Mouse (Mus musculus) liver, embryonic 12.5 days (tissue): ENCODE data around the gene Bod1l. TPM values are rescaled to one million over a fixed set of nuclear protein-coding genes. Genes with fewer than 3 reads are reported as not detected.

Source experiments
- ATAC-seq: fragments of 200-750 bp; cut with Nextera tagmentation; 2 replicates; pipeline ENCODE4 v1.8.0; 2017; ENCODE audit warnings: moderate number of reproducible peaks, mild to moderate bottlenecking, moderate library complexity
- H3K27ac ChIP-seq: fragments of 300-500 bp; sonication (generic); 2 replicates; pipeline ENCODE4 v1.5.1; 2016; ENCODE audit warnings: mild to moderate bottlenecking
- H3K27me3 ChIP-seq: fragments of 300-500 bp; sonication (generic); replicated peaks from 2 replicates; pipeline ENCODE4 v1.6.1; 2016; ENCODE audit warnings: mild to moderate bottlenecking, moderate library complexity
- H3K36me3 ChIP-seq: fragments of 300-500 bp; sonication (generic); 2 replicates; pipeline ENCODE4 v1.6.1; 2016; ENCODE audit warnings: mild to moderate bottlenecking, moderate library complexity
- H3K4me1 ChIP-seq: fragments of 300-500 bp; sonication (generic); 2 replicates; pipeline ENCODE4 v1.6.1; 2016
- H3K4me2 ChIP-seq: fragments of 300-500 bp; sonication (generic); 2 replicates; pipeline ENCODE4 v1.6.1; 2016; ENCODE audit warnings: mild to moderate bottlenecking, moderate library complexity
- H3K4me3 ChIP-seq: fragments of 300-500 bp; sonication (generic); 2 replicates; pipeline ENCODE4 v1.5.1; 2016; ENCODE audit warnings: mild to moderate bottlenecking, moderate library complexity
- H3K9ac ChIP-seq: fragments of 300-500 bp; sonication (generic); 2 replicates; pipeline ENCODE4 v1.6.1; 2016; ENCODE audit warnings: mild to moderate bottlenecking, moderate library complexity
- H3K9me3 ChIP-seq: fragments of 300-500 bp; sonication (generic); replicated peaks from 2 replicates; pipeline ENCODE4 v1.6.1; 2016; ENCODE audit warnings: mild to moderate bottlenecking, moderate library complexity
- WGBS: fragments of 180-500 bp; shearing (Covaris S2); methylation state at CpG from one replicate; pipeline ENCODE4 v1.1.7; 2016; ENCODE audit not compliant: insufficient replicate concordance; 5-methylcytosine and 5-hydroxymethylcytosine counted together
- polyA plus RNA-seq: library from polyadenylated mRNA; unstranded; fragments of >200 nt; fragmentation: Nextera tagmentation; extraction: Ambion mirVana; gene quantifications from 2 replicates; pipeline ENCODE4 v1.2.1, GENCODE M21; 2016

Bod1l gene
- polyA plus RNA-seq, 1 experiment from 2014 or later = 16.5 TPM

- WGBS = 18% methylated on average over 5 of the region's 5 CpGs
- ATAC-seq = no peak
- Histone ChIP-seq H3K27me3 (no peaks in the 10 kb centered on the region), H3K4me2 (peak overlapping the region; percentile 86), H3K4me1 (peaks cover 35% of the 10 kb centered on the region), H3K9me3 (no peaks in the 10 kb centered on the region), H3K27ac (peak overlapping the region; percentile 58), H3K4me3 (peak overlapping the region; percentile 99), H3K36me3 (peaks cover 14% of the 10 kb centered on the region), H3K9ac (peak overlapping the region; percentile 97)
Observed at GRCm38 (mm10) chr5:41842681-41843080, 1.4 kb downstream of the Bod1l start.

- Histone ChIP-seq H3K4me2 (peak overlapping the region; percentile 86), H3K4me3 (no peak overlapping the region; the same call in 1 of the 2 replicates), H3K9ac (no peak overlapping the region), H3K36me3 (peaks cover 19% of the 10 kb centered on the region), H3K9me3 (no peaks in the 10 kb centered on the region), H3K27ac (0 out of 2 replicates have a peak overlapping the region, but pooled peaks have one; percentile 7), H3K4me1 (peaks cover 35% of the 10 kb centered on the region), H3K27me3 (no peaks in the 10 kb centered on the region)
- 26% methylated on average over 5 of the region's 5 CpGs for WGBS
- ATAC-seq = peak; percentile 63
Observed at GRCm38 (mm10) chr5:41841735-41842134, 2.4 kb downstream of the Bod1l start.

DNA sequence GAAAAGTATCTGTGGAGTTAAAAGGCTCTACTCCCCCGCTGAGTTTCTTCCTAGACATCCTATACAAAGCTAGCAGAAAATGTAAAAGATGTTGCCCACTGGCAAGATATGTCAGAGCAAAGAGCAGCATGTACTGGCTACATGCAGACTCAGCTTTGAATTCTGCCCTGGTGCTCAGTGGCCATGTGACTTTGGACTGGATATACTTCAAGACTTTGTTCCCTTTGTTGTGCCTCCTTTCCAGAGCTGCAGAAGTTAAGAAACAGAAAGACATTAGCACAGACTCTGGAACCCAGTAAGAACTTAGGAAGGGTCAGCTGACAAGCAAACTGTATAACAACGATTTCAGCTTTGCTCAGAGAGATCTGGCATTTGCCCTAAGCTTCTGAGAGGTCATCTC, 14.0 kb downstream of the Bod1l start:
- Histone ChIP-seq H3K9me3 (no peaks in the 10 kb centered on the region), H3K36me3 (peaks cover 89% of the 10 kb centered on the region), H3K9ac (no peak overlapping the region), H3K4me2 (no peak overlapping the region), H3K27me3 (no peaks in the 10 kb centered on the region), H3K4me3 (no peak overlapping the region), H3K4me1 (no peaks in the 10 kb centered on the region), H3K27ac (no peak overlapping the region)
- 79% methylated on average over 2 of the region's 2 CpGs for WGBS
- no peak for ATAC-seq

- peaks cover 92% of the 10 kb centered on the region for H3K36me3 ChIP-seq
Observed at GRCm38 (mm10) chr5:41821158-41821557, 23.0 kb downstream of the Bod1l start.

DNA sequence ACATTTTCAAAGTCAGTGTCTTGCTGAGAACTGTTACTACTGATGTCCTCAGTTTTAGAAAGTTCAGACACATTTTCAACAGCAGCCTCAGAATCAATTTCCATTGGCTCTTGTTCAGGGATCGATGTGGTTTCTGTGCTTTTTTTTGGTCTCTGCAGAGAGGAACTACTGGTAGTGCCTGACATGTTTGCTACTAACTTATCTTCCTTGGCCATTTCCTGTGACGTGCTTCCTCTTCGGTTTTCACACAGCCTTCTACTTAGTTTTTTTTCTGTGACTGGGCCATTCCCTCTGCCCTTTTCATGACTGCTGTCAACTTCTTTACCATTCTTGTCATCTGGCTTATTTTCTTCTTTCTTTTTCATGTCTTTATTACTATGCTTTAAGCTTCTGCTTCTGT, 23.6 kb downstream of the Bod1l start:
- 28% methylated on average over 3 of the region's 3 CpGs for WGBS
- no peaks in the 10 kb centered on the region for H3K4me1 ChIP-seq
- H3K4me2 ChIP-seq = no peak overlapping the region
- H3K4me3 ChIP-seq = no peak overlapping the region
- H3K9me3 ChIP-seq = no peaks in the 10 kb centered on the region
- H3K36me3 ChIP-seq = peaks cover 92% of the 10 kb centered on the region
- no peak overlapping the region for H3K9ac ChIP-seq
- H3K27ac ChIP-seq = peak overlapping the region; percentile 27; the same call in 1 of the 2 replicates
- no peak for ATAC-seq
- H3K27me3 ChIP-seq = no peaks in the 10 kb centered on the region

More at GRCm38 (mm10) chr5:41821158-41821557, 23.0 kb downstream of the Bod1l start:
- ATAC-seq = no peak
- Histone ChIP-seq H3K27ac (peak overlapping the region; percentile 27; the same call in 1 of the 2 replicates), H3K4me1 (no peaks in the 10 kb centered on the region), H3K9me3 (no peaks in the 10 kb centered on the region), H3K4me3 (no peak overlapping the region), H3K4me2 (no peak overlapping the region), H3K27me3 (no peaks in the 10 kb centered on the region), H3K9ac (no peak overlapping the region)
- 35% methylated on average over 9 of the region's 9 CpGs for whole genome bisulfite sequencing

DNA sequence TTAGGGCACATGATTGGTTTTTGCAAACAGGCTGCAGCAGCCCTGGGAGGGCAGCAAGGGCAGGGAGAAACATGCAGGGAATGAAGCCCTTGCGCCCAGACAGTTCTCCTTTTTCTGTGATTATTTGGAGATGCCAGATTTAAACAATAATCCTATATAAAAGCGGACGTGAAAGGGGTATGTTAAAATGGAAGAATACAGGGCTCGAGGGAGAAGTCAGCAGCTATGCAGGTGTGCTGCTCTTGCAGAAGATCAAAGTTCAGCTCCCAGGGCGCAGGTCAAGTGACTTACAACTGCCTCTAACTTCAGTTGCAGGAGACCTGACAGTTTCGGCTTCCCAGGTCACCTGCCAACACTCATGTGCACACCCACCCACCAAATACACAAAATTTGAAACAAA, 31.6 kb downstream of the Bod1l start:
- Histone ChIP-seq H3K4me1 (no peaks in the 10 kb centered on the region), H3K4me2 (no peak overlapping the region), H3K9me3 (no peaks in the 10 kb centered on the region), H3K4me3 (no peak overlapping the region), H3K27ac (no peak overlapping the region), H3K9ac (no peak overlapping the region), H3K27me3 (no peaks in the 10 kb centered on the region), H3K36me3 (peaks cover 82% of the 10 kb centered on the region)
- ATAC-seq = no peak
- 82% methylated on average over 6 of the region's 6 CpGs for WGBS

DNA sequence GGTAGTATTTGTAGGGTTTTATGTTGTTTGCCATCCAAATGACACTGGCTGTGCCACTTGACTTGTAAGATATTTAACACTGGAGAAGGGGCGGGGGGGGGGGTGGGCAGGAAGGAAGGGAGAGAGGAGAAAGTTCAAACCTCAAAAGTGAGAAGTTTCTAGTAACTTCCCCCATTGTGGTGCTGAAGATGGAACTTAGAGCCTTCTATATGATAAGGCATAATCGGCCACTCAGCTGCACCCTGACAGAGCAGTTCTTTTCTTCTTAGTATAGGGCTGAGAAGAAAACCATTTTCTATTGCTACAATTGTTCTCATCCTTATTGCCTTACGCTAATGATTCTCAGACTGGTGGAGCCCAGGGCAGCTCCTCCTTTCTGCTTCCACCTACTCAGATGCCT, 32.8 kb downstream of the Bod1l start:
- WGBS = 58% methylated on average over 3 of the region's 3 CpGs
- peaks cover 3% of the 10 kb centered on the region; the same call in 1 of the 2 replicates for H3K4me1 ChIP-seq
- H3K9me3 ChIP-seq = no peaks in the 10 kb centered on the region
- no peak overlapping the region for H3K27ac ChIP-seq
- no peak overlapping the region for H3K9ac ChIP-seq
- H3K4me2 ChIP-seq = no peak overlapping the region
- ATAC-seq = no peak
- H3K36me3 ChIP-seq = peaks cover 82% of the 10 kb centered on the region
- no peak overlapping the region for H3K4me3 ChIP-seq
- H3K27me3 ChIP-seq = no peaks in the 10 kb centered on the region

DNA sequence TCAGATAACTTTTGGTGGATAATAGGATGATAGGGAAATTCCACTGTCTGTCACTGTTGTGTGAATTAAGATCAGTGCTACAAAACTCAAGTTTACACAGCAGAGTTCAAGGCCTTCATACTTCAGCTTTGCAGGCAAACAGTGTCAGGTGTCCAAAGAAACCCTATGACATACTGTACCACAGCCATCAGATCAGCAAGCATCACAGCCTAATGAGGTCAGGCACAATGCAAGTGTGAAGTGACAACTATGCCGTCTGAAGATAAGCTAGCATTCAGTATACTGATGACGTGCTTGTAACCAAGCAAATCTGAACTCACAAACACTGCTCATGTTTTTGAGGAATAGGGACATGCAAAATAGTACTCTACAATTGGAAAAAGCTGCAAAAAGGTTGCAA, 36.7 kb downstream of the Bod1l start:
- Histone ChIP-seq H3K9me3 (no peaks in the 10 kb centered on the region), H3K4me3 (no peak overlapping the region), H3K27ac (no peak overlapping the region), H3K9ac (no peak overlapping the region), H3K4me2 (no peak overlapping the region), H3K36me3 (peaks cover 79% of the 10 kb centered on the region), H3K27me3 (no peaks in the 10 kb centered on the region), H3K4me1 (peaks cover 11% of the 10 kb centered on the region; the same call in 1 of the 2 replicates)
- ATAC-seq = no peak
- WGBS = 70% methylated on average over 2 of the region's 2 CpGs

GRCm38 (mm10) chr5:41806176-41806575, 37.9 kb downstream of the Bod1l start:
- Histone ChIP-seq H3K9me3 (no peaks in the 10 kb centered on the region), H3K27me3 (no peaks in the 10 kb centered on the region), H3K9ac (no peak overlapping the region), H3K4me1 (peaks cover 11% of the 10 kb centered on the region; the same call in 1 of the 2 replicates), H3K4me2 (no peak overlapping the region), H3K4me3 (no peak overlapping the region), H3K27ac (no peak overlapping the region), H3K36me3 (peaks cover 71% of the 10 kb centered on the region)
- WGBS = 42% methylated on average over 5 of the region's 5 CpGs
- ATAC-seq = peak; percentile 55; the same call in 1 of the 2 replicates

DNA sequence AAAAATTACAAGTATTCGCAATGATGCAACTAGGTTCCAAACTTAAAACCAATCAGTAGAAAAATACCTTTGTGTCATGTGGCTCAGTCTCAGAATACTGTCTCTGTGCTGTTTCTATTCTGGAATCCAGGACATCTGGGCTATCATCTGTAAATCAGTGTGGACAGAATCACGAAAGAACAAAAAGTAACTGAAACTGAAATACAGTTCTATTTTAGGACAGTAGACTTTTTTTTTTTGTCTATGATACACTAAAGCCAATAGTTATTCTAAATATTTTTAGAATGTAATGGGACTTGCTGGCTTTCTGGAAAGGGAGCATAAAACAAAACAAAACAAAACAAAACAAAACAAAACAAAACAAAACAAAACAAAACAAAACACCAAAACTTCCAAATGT, 39.0 kb downstream of the Bod1l start:
- H3K4me2 ChIP-seq = no peak overlapping the region
- WGBS = 85% methylated on average over 2 of the region's 2 CpGs
- no peak overlapping the region for H3K9ac ChIP-seq
- no peaks in the 10 kb centered on the region for H3K9me3 ChIP-seq
- H3K27ac ChIP-seq = no peak overlapping the region
- peaks cover 11% of the 10 kb centered on the region; the same call in 1 of the 2 replicates for H3K4me1 ChIP-seq
- ATAC-seq = no peak
- H3K27me3 ChIP-seq = no peaks in the 10 kb centered on the region
- peaks cover 71% of the 10 kb centered on the region for H3K36me3 ChIP-seq
- no peak overlapping the region for H3K4me3 ChIP-seq

GRCm38 (mm10) chr5:41804643-41805042, 39.5 kb downstream of the Bod1l start:
- Histone ChIP-seq H3K9ac (no peak overlapping the region), H3K36me3 (peaks cover 70% of the 10 kb centered on the region), H3K4me2 (no peak overlapping the region), H3K27ac (no peak overlapping the region), H3K9me3 (no peaks in the 10 kb centered on the region), H3K4me1 (peaks cover 11% of the 10 kb centered on the region; the same call in 1 of the 2 replicates), H3K4me3 (no peak overlapping the region), H3K27me3 (no peaks in the 10 kb centered on the region)
- no peak for ATAC-seq
- 39% methylated on average over 2 of the region's 2 CpGs for WGBS

DNA sequence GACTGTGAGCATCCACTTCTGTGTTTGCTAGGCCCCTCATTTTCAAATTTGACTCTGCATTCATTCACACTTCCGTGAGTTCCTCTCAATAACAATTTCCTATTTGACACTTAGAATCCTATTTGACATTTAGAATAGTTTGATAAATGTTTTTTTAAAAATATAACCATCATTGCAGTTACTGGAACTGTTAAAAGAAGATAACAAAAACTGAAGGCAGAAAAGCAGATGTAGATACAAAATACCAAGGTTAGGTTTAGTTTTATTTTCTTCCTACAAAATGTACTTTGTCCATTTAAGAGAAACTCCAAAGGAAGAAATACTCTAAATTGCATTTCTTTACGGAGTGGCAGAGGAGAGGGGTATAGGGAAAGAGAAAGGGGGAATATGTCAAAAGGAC, 42.5 kb downstream of the Bod1l start:
- Histone ChIP-seq H3K4me3 (no peak overlapping the region), H3K4me1 (peaks cover 11% of the 10 kb centered on the region; the same call in 1 of the 2 replicates), H3K4me2 (no peak overlapping the region), H3K9me3 (no peaks in the 10 kb centered on the region), H3K27me3 (no peaks in the 10 kb centered on the region), H3K9ac (no peak overlapping the region), H3K27ac (no peak overlapping the region), H3K36me3 (peaks cover 73% of the 10 kb centered on the region)
- ATAC-seq = no peak
- WGBS = 80% methylated on average over 2 of the region's 2 CpGs

- ATAC-seq = no peak
- Histone ChIP-seq H3K4me3 (no peak overlapping the region), H3K9me3 (no peaks in the 10 kb centered on the region), H3K27ac (no peak overlapping the region), H3K4me2 (no peak overlapping the region), H3K27me3 (no peaks in the 10 kb centered on the region), H3K9ac (no peak overlapping the region), H3K36me3 (peaks cover 92% of the 10 kb centered on the region), H3K4me1 (no peaks in the 10 kb centered on the region)
Observed at GRCm38 (mm10) chr5:41794434-41794833, 49.7 kb downstream of the Bod1l start.
